Mouse (Mus musculus): ENCODE results near the gene Faim2. TPM values are rescaled to one million over a fixed set of nuclear protein-coding genes. Genes with fewer than 3 reads are reported as not detected.

Faim2 gene
- polyA plus RNA-seq, 1 experiment = 241 TPM

GRCm38 (mm10) chr15:99547732-99548131 is 19.8 kb upstream of the Faim2 start:
- H3K4me1 ChIP-seq (ENCODE audit: control insufficient read depth, insufficient read depth, low read length) = no peaks in the 10 kb centered on the region
- no peak for TF ChIP-seq CTCF (IDR thresholded peaks at IDR 0.05; ENCODE audit: borderline replicate concordance, insufficient read depth, low read depth, low read length)
- no peak for TF ChIP-seq POLR2A (IDR thresholded peaks at IDR 0.05; ENCODE audit: borderline replicate concordance, insufficient read depth, low read length)
- no peak for DNase-seq
- no peak overlapping the region for H3K4me3 ChIP-seq (replicated peaks; ENCODE audit: insufficient read depth, low read depth, low read length)
- 76% methylated on average over 6 of the region's 6 CpGs for WGBS
- no peak overlapping the region for H3K27ac ChIP-seq (ENCODE audit: insufficient read depth, low read length)
- no peaks in the 10 kb centered on the region for H3K27me3 ChIP-seq (ENCODE audit: control insufficient read depth, insufficient read depth, low read length)

- 49% methylated on average over 11 of the region's 11 CpGs for WGBS
- Histone ChIP-seq H3K27ac (ENCODE audit: insufficient read depth, low read length) (no peak overlapping the region), H3K27me3 (ENCODE audit: control insufficient read depth, insufficient read depth, low read length) (no peaks in the 10 kb centered on the region), H3K4me1 (ENCODE audit: control insufficient read depth, insufficient read depth, low read length) (no peaks in the 10 kb centered on the region), H3K4me3 (replicated peaks; ENCODE audit: insufficient read depth, low read depth, low read length) (no peak overlapping the region)
- TF ChIP-seq POLR2A (IDR thresholded peaks at IDR 0.05; ENCODE audit: borderline replicate concordance, insufficient read depth, low read length) (no peak), CTCF (IDR thresholded peaks at IDR 0.05; ENCODE audit: borderline replicate concordance, insufficient read depth, low read depth, low read length) (no peak)
- no peak for DNase-seq
Observed at GRCm38 (mm10) chr15:99546596-99546995, 18.6 kb upstream of the Faim2 start.

- Histone ChIP-seq H3K27ac (ENCODE audit: insufficient read depth, low read length) (no peak overlapping the region), H3K27me3 (ENCODE audit: control insufficient read depth, insufficient read depth, low read length) (no peaks in the 10 kb centered on the region), H3K4me1 (ENCODE audit: control insufficient read depth, insufficient read depth, low read length) (no peaks in the 10 kb centered on the region), H3K4me3 (replicated peaks; ENCODE audit: insufficient read depth, low read depth, low read length) (no peak overlapping the region)
- no peak for DNase-seq
- 86% methylated on average over 7 of the region's 7 CpGs for WGBS
- TF ChIP-seq CTCF (IDR thresholded peaks at IDR 0.05; ENCODE audit: borderline replicate concordance, insufficient read depth, low read depth, low read length) (no peak), POLR2A (IDR thresholded peaks at IDR 0.05; ENCODE audit: borderline replicate concordance, insufficient read depth, low read length) (no peak)
Observed at GRCm38 (mm10) chr15:99544047-99544446, 16.1 kb upstream of the Faim2 start.

- no peak for TF ChIP-seq CTCF (IDR thresholded peaks at IDR 0.05; ENCODE audit: borderline replicate concordance, insufficient read depth, low read depth, low read length)
- TF ChIP-seq POLR2A (IDR thresholded peaks at IDR 0.05; ENCODE audit: borderline replicate concordance, insufficient read depth, low read length) = no peak
- H3K27ac ChIP-seq (ENCODE audit: insufficient read depth, low read length) = no peak overlapping the region
- no peaks in the 10 kb centered on the region for H3K27me3 ChIP-seq (ENCODE audit: control insufficient read depth, insufficient read depth, low read length)
- DNase-seq = no peak
- no peaks in the 10 kb centered on the region for H3K4me1 ChIP-seq (ENCODE audit: control insufficient read depth, insufficient read depth, low read length)
- H3K4me3 ChIP-seq (replicated peaks; ENCODE audit: insufficient read depth, low read depth, low read length) = no peak overlapping the region
- 90% methylated on average over 8 of the region's 8 CpGs for WGBS
Observed at GRCm38 (mm10) chr15:99539891-99540290, 11.9 kb upstream of the Faim2 start.

GRCm38 (mm10) chr15:99536889-99537862 is 9.2 kb upstream of the Faim2 start:
- TF ChIP-seq POLR2A (IDR thresholded peaks at IDR 0.05; ENCODE audit: borderline replicate concordance, insufficient read depth, low read length) (no peak), CTCF (IDR thresholded peaks at IDR 0.05; ENCODE audit: borderline replicate concordance, insufficient read depth, low read depth, low read length) (no peak)
- DNase-seq = no peak
- no peaks in the 10 kb centered on the region for H3K4me1 ChIP-seq (ENCODE audit: control insufficient read depth, insufficient read depth, low read length)
- H3K27ac ChIP-seq (ENCODE audit: insufficient read depth, low read length) = no peak overlapping the region
- WGBS = 57% methylated on average over 11 of the region's 11 CpGs
- H3K27me3 ChIP-seq (ENCODE audit: control insufficient read depth, insufficient read depth, low read length) = no peaks in the 10 kb centered on the region
- no peak overlapping the region for H3K4me3 ChIP-seq (replicated peaks; ENCODE audit: insufficient read depth, low read depth, low read length)

GRCm38 (mm10) chr15:99532023-99532422 is 4.1 kb upstream of the Faim2 start:
- Histone ChIP-seq H3K27me3 (ENCODE audit: control insufficient read depth, insufficient read depth, low read length) (no peaks in the 10 kb centered on the region), H3K4me3 (replicated peaks; ENCODE audit: insufficient read depth, low read depth, low read length) (no peak overlapping the region), H3K4me1 (ENCODE audit: control insufficient read depth, insufficient read depth, low read length) (peaks cover 29% of the 10 kb centered on the region), H3K27ac (ENCODE audit: insufficient read depth, low read length) (no peak overlapping the region)
- no peak for DNase-seq
- WGBS = 83% methylated on average over 3 of the region's 3 CpGs
- TF ChIP-seq CTCF (IDR thresholded peaks at IDR 0.05; ENCODE audit: borderline replicate concordance, insufficient read depth, low read depth, low read length) = no peak
- TF ChIP-seq POLR2A (IDR thresholded peaks at IDR 0.05; ENCODE audit: borderline replicate concordance, insufficient read depth, low read length) = no peak

- no peaks in the 10 kb centered on the region for H3K27me3 ChIP-seq (ENCODE audit: control insufficient read depth, insufficient read depth, low read length)
- TF ChIP-seq CTCF (IDR thresholded peaks at IDR 0.05; ENCODE audit: borderline replicate concordance, insufficient read depth, low read depth, low read length) (no peak), POLR2A (IDR thresholded peaks at IDR 0.05; ENCODE audit: borderline replicate concordance, insufficient read depth, low read length) (no peak)
- no peak overlapping the region for H3K4me3 ChIP-seq (replicated peaks; ENCODE audit: insufficient read depth, low read depth, low read length)
- H3K27ac ChIP-seq (ENCODE audit: insufficient read depth, low read length) = peak overlapping the region; percentile 38
- WGBS = 11% methylated on average over 6 of the region's 6 CpGs
- H3K4me1 ChIP-seq (ENCODE audit: control insufficient read depth, insufficient read depth, low read length) = peaks cover 29% of the 10 kb centered on the region
- DNase-seq = peak; percentile 48 to 57
Observed at GRCm38 (mm10) chr15:99531146-99531545, 3.2 kb upstream of the Faim2 start.

- Histone ChIP-seq H3K27me3 (ENCODE audit: control insufficient read depth, insufficient read depth, low read length) (no peaks in the 10 kb centered on the region), H3K4me3 (replicated peaks; ENCODE audit: insufficient read depth, low read depth, low read length) (peak overlapping the region; percentile 91), H3K4me1 (ENCODE audit: control insufficient read depth, insufficient read depth, low read length) (peaks cover 46% of the 10 kb centered on the region), H3K27ac (ENCODE audit: insufficient read depth, low read length) (peak overlapping the region; percentile 86)
- WGBS = 7% methylated on average over 2 of the region's 2 CpGs
- TF ChIP-seq POLR2A (IDR thresholded peaks at IDR 0.05; ENCODE audit: borderline replicate concordance, insufficient read depth, low read length) (peak; percentile 32; the same call in 1 of the 2 replicates), CTCF (IDR thresholded peaks at IDR 0.05; ENCODE audit: borderline replicate concordance, insufficient read depth, low read depth, low read length) (no peak)
- DNase-seq = peak; percentile 69 to 78
Observed at GRCm38 (mm10) chr15:99526681-99527080, 1.3 kb downstream of the Faim2 start.

Measured in cerebellum, adult 2 months (tissue).